Mouse (Mus musculus): ENCODE measurements at regions not wholly inside any gene's neighbourhood (a gene's known extent, or its start where the extent isn't known, plus 50 kb on each side); places are given as distances from the start of the nearest gene placed in this dataset.

DNA sequence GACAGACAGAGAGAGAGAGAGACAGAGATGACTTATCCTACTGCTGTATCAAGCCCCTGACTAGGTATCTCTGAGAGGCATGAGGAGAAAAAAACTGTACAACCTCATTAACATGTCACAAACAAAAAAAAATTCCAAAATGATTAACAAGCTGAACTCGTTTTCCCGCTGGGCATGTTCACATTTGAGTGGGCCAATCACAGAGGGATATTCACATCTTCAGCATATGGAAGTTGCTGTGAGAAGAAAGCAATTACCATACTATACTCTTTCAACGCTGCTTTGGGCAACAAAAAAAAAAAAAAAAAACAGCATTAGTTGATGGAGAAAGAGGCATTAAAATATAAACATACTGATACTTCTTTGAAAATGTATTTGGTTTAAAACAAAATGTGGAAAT is 148.8 kb upstream of the Negr1 start:
- Histone ChIP-seq H3K4me1 (replicated peaks; ENCODE audit: control insufficient read depth, insufficient read depth, low read length) (no peaks in the 10 kb centered on the region), H3K9ac (replicated peaks; ENCODE audit: low read depth, low read length) (no peak overlapping the region), H3K4me2 (ENCODE audit: low read length) (no peak overlapping the region), H3K9me3 (ENCODE audit: control insufficient read depth, low read length) (no peaks in the 10 kb centered on the region), H3K4me3 (replicated peaks; ENCODE audit: low read length) (no peak overlapping the region), H3K27me3 (replicated peaks; ENCODE audit: control insufficient read depth, insufficient read depth, low read length) (no peaks in the 10 kb centered on the region), H3K27ac (ENCODE audit: low read length) (no peak overlapping the region), H3K36me3 (ENCODE audit: control insufficient read depth, insufficient read depth) (no peaks in the 10 kb centered on the region)
- WGBS: 50% methylated on average over 3 of the region's 3 CpGs
- ATAC-seq: 0 out of 2 replicates have a peak, but pooled peaks have one; percentile 18

DNA sequence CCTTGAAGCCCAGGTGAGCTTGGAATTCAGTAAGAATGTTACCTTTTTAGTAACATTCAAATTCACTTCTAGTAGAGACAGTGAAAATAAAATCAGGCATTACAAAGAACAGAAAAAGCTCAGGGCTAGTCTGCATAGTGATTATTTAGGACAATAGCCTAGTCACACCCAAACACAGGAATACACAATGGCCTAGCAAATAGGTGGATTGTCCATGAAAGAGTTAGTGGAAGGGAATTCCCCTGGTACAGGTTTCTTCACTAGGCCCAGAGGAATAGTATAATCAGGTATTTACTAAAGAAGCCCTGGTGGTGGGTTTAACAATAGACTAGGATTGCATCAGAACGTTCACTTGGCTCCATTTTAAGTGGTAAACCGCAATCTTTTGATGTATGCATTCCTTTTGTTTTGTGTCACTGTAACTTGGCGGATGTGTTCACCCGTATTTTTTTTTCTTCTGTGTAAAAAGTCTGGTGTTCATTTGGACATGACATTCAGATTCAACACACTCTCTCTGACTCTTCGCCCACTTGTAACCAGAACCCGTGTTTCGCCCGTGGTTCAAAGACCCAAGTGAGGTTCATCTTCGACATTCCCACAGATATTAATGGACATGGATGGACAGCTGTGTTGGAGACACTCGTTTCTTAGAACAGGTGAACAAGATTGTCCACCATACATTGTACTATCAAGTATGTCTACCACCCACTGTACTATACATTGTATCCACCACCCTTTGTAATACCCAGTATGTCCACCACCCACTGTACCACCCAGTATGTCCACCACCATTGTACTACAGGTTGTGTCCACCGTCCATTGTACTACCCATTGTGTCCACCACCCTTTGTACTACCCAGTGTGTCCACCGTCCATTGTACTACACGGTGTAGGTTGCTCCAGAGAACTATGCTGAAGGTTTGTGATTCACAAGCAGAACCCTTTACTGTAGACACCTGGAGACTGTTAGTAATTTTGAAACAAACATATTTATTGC is 146.9 kb upstream of the Negr1 start:
- 89% methylated on average over 13 of the region's 13 CpGs for WGBS
- Histone ChIP-seq H3K9me3 (ENCODE audit: control insufficient read depth, low read length) (no peaks in the 10 kb centered on the region), H3K27me3 (replicated peaks; ENCODE audit: control insufficient read depth, insufficient read depth, low read length) (no peaks in the 10 kb centered on the region), H3K4me2 (ENCODE audit: low read length) (no peak overlapping the region), H3K27ac (ENCODE audit: low read length) (no peak overlapping the region), H3K4me1 (replicated peaks; ENCODE audit: control insufficient read depth, insufficient read depth, low read length) (no peaks in the 10 kb centered on the region), H3K9ac (replicated peaks; ENCODE audit: low read depth, low read length) (no peak overlapping the region), H3K36me3 (ENCODE audit: control insufficient read depth, insufficient read depth) (no peaks in the 10 kb centered on the region), H3K4me3 (replicated peaks; ENCODE audit: low read length) (no peak overlapping the region)
- no peak for ATAC-seq

DNA sequence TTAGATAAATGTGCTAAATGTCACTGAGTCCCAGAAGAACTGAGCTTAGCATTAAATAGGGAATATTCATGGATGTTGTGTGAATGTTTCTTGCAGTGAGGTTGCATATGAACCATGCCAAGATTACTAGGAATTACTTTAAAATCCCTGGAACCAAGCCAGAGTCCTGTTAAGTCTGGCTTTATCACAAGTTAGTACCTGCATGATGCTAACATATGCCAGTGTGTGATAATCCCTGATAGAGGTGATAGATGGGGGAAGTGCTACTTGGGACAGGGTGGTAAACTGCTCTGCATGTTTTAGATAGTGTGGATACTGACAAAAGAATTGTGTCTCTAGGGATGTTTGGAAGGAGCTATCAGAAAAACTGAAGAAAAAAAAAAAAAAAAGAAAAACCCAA is 143.5 kb upstream of the Negr1 start:
- no peaks in the 10 kb centered on the region for H3K36me3 ChIP-seq (ENCODE audit: control insufficient read depth, insufficient read depth)
- H3K4me3 ChIP-seq (replicated peaks; ENCODE audit: low read length): no peak overlapping the region
- H3K9me3 ChIP-seq (ENCODE audit: control insufficient read depth, low read length): no peaks in the 10 kb centered on the region
- H3K9ac ChIP-seq (replicated peaks; ENCODE audit: low read depth, low read length): no peak overlapping the region
- H3K27ac ChIP-seq (ENCODE audit: low read length): no peak overlapping the region
- H3K27me3 ChIP-seq (replicated peaks; ENCODE audit: control insufficient read depth, insufficient read depth, low read length): no peaks in the 10 kb centered on the region
- no peak overlapping the region for H3K4me2 ChIP-seq (ENCODE audit: low read length)
- H3K4me1 ChIP-seq (replicated peaks; ENCODE audit: control insufficient read depth, insufficient read depth, low read length): no peaks in the 10 kb centered on the region
- no peak for ATAC-seq

- Histone ChIP-seq H3K4me1 (replicated peaks; ENCODE audit: control insufficient read depth, insufficient read depth, low read length) (no peaks in the 10 kb centered on the region), H3K4me2 (ENCODE audit: low read length) (no peak overlapping the region)
- ATAC-seq: no peak
Measured at GRCm38 (mm10) chr3:156423100-156423499, 138.5 kb upstream of the Negr1 start.

DNA sequence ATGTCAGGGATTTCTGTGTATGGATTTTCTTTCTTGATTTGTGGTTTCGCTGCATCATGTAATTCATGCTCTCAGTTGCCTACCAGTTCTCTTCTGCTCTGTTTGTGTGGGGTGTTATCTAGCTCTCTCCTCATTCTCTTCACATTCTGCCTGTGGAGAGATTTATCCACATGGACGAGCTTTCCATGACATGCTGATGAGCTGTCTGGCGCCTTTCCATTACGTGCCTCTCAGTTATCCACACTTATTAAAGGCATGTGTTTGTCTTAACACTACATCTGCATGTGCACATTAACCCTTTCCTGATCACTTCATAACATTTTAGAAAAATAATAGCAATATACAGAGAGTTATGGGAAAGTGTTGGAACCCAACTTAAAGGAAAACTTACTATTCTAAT is 106.6 kb upstream of the Negr1 start:
- Histone ChIP-seq H3K4me1 (replicated peaks; ENCODE audit: control insufficient read depth, insufficient read depth, low read length) (no peaks in the 10 kb centered on the region; the same call in 1 of the 2 replicates), H3K4me2 (ENCODE audit: low read length) (no peak overlapping the region), H3K36me3 (ENCODE audit: control insufficient read depth, insufficient read depth) (no peaks in the 10 kb centered on the region), H3K27ac (ENCODE audit: low read length) (no peak overlapping the region), H3K9ac (replicated peaks; ENCODE audit: low read depth, low read length) (no peak overlapping the region), H3K9me3 (ENCODE audit: control insufficient read depth, low read length) (no peaks in the 10 kb centered on the region), H3K4me3 (replicated peaks; ENCODE audit: low read length) (no peak overlapping the region), H3K27me3 (replicated peaks; ENCODE audit: control insufficient read depth, insufficient read depth, low read length) (no peaks in the 10 kb centered on the region)
- WGBS: 36% methylated on average over 4 of the region's 4 CpGs
- peak; percentile 36; the same call in 1 of the 2 replicates for ATAC-seq

More at GRCm38 (mm10) chr3:156423100-156423499, 138.5 kb upstream of the Negr1 start:
- Histone ChIP-seq H3K36me3 (ENCODE audit: control insufficient read depth, insufficient read depth) (no peaks in the 10 kb centered on the region), H3K9me3 (ENCODE audit: control insufficient read depth, low read length) (peaks cover 4% of the 10 kb centered on the region; the same call in 1 of the 2 replicates), H3K27ac (ENCODE audit: low read length) (no peak overlapping the region), H3K9ac (replicated peaks; ENCODE audit: low read depth, low read length) (no peak overlapping the region), H3K27me3 (replicated peaks; ENCODE audit: control insufficient read depth, insufficient read depth, low read length) (no peaks in the 10 kb centered on the region), H3K4me3 (replicated peaks; ENCODE audit: low read length) (no peak overlapping the region)
- WGBS: 35% methylated on average over 3 of the region's 3 CpGs

GRCm38 (mm10) chr3:156463299-156463698 is 98.3 kb upstream of the Negr1 start:
- Histone ChIP-seq H3K9me3 (ENCODE audit: control insufficient read depth, low read length) (no peaks in the 10 kb centered on the region), H3K4me1 (replicated peaks; ENCODE audit: control insufficient read depth, insufficient read depth, low read length) (no peaks in the 10 kb centered on the region), H3K36me3 (ENCODE audit: control insufficient read depth, insufficient read depth) (no peaks in the 10 kb centered on the region), H3K27ac (ENCODE audit: low read length) (no peak overlapping the region), H3K9ac (replicated peaks; ENCODE audit: low read depth, low read length) (no peak overlapping the region), H3K27me3 (replicated peaks; ENCODE audit: control insufficient read depth, insufficient read depth, low read length) (no peaks in the 10 kb centered on the region), H3K4me3 (replicated peaks; ENCODE audit: low read length) (no peak overlapping the region), H3K4me2 (ENCODE audit: low read length) (no peak overlapping the region)
- no peak for ATAC-seq
- 77% methylated on average over 2 of the region's 2 CpGs for WGBS

GRCm38 (mm10) chr3:156465601-156466000 is 96.0 kb upstream of the Negr1 start:
- H3K27ac ChIP-seq (ENCODE audit: low read length): no peak overlapping the region
- no peak overlapping the region for H3K9ac ChIP-seq (replicated peaks; ENCODE audit: low read depth, low read length)
- H3K4me1 ChIP-seq (replicated peaks; ENCODE audit: control insufficient read depth, insufficient read depth, low read length): no peaks in the 10 kb centered on the region
- no peaks in the 10 kb centered on the region for H3K9me3 ChIP-seq (ENCODE audit: control insufficient read depth, low read length)
- ATAC-seq: no peak
- no peak overlapping the region for H3K4me2 ChIP-seq (ENCODE audit: low read length)
- H3K4me3 ChIP-seq (replicated peaks; ENCODE audit: low read length): no peak overlapping the region
- H3K36me3 ChIP-seq (ENCODE audit: control insufficient read depth, insufficient read depth): no peaks in the 10 kb centered on the region
- H3K27me3 ChIP-seq (replicated peaks; ENCODE audit: control insufficient read depth, insufficient read depth, low read length): no peaks in the 10 kb centered on the region
- 86% methylated on average over 5 of the region's 5 CpGs for whole genome bisulfite sequencing

- Histone ChIP-seq H3K9ac (replicated peaks; ENCODE audit: low read depth, low read length) (no peak overlapping the region), H3K36me3 (ENCODE audit: control insufficient read depth, insufficient read depth) (no peaks in the 10 kb centered on the region), H3K27me3 (replicated peaks; ENCODE audit: control insufficient read depth, insufficient read depth, low read length) (no peaks in the 10 kb centered on the region), H3K4me2 (ENCODE audit: low read length) (no peak overlapping the region), H3K4me3 (replicated peaks; ENCODE audit: low read length) (no peak overlapping the region), H3K27ac (ENCODE audit: low read length) (no peak overlapping the region), H3K9me3 (ENCODE audit: control insufficient read depth, low read length) (no peaks in the 10 kb centered on the region), H3K4me1 (replicated peaks; ENCODE audit: control insufficient read depth, insufficient read depth, low read length) (no peaks in the 10 kb centered on the region)
- 58% methylated on average over 4 of the region's 4 CpGs for whole genome bisulfite sequencing
- no peak for ATAC-seq
Measured at GRCm38 (mm10) chr3:156472665-156473064, 88.9 kb upstream of the Negr1 start.
